Mouse (Mus musculus) WW6 (cell line): ENCODE data around the gene Dnajb4.
"Not testable (repeated sequence)": the region's sequence is repeated elsewhere in the genome, so short reads cannot be mapped to it uniquely, and the experiment has no call there.

Experiments used
- DNase-seq: peaks from one replicate; pipeline ENCODE4 v3.0.0-alpha.2; 2013; ENCODE audit warnings: low read depth, low spot score

The Dnajb4 gene

GRCm38 (mm10) chr3:152149449-152149848 is 60.7 kb downstream of the Dnajb4 start:
- no peak for DNase-seq

GRCm38 (mm10) chr3:152147085-152147831 is 62.8 kb downstream of the Dnajb4 start:
- DNase-seq: no peak

- no peak for DNase-seq
Observed at GRCm38 (mm10) chr3:152145186-152145585, 64.9 kb downstream of the Dnajb4 start.

- no peak for DNase-seq
Observed at GRCm38 (mm10) chr3:152142989-152143695, 67.0 kb downstream of the Dnajb4 start.

- no peak for DNase-seq
Observed at GRCm38 (mm10) chr3:152142146-152142545, 68.0 kb downstream of the Dnajb4 start.

GRCm38 (mm10) chr3:152139308-152139707 is 70.8 kb downstream of the Dnajb4 start:
- not testable (repeated sequence) for DNase-seq

- not testable (repeated sequence) for DNase-seq
Observed at GRCm38 (mm10) chr3:152136106-152136505, 74.0 kb downstream of the Dnajb4 start.

- DNase-seq: no peak
Observed at GRCm38 (mm10) chr3:152133621-152134020, 76.5 kb downstream of the Dnajb4 start.

GRCm38 (mm10) chr3:152130963-152131362 is 79.1 kb downstream of the Dnajb4 start:
- DNase-seq: no peak

- not testable (repeated sequence) for DNase-seq
Observed at GRCm38 (mm10) chr3:152129426-152129825, 80.7 kb downstream of the Dnajb4 start.

- no peak for DNase-seq
Observed at GRCm38 (mm10) chr3:152128631-152129030, 81.5 kb downstream of the Dnajb4 start.
